Mouse (Mus musculus): Measurements from ENCODE around the gene Hmx2.

- no peak for TF ChIP-seq GATA1 (IDR thresholded peaks at IDR 0.05; ENCODE audit: borderline replicate concordance, low read length)
- no peak for TF ChIP-seq FLI1 (IDR thresholded peaks at IDR 0.05; ENCODE audit: low read length)
Measured at GRCm38 (mm10) chr7:131602106-131602505, 53.5 kb downstream of the Hmx2 start.

All from megakaryocyte, embryonic 14.5 days (primary cell).